Comparison of ENCODE assay signal across 9 mouse cellular contexts in genomic region chr9:45042947-45043346, GRCm38 (mm10). TPM values are rescaled to one million over a fixed set of nuclear protein-coding genes. Genes with fewer than 3 reads are reported as not detected.
DNase-seq lines count a peak whose midpoint lies in the region; ATAC-seq lines count a peak whose summit lies in the region.
"Had no signal": no experiment of that assay in that cellular context is flagged by ENCODE, and none has a peak within 500 bp of the region (broad histone marks: within the 10 kb centered on the region; RNA-seq: fewer than 3 reads in every experiment).

No protein-coding gene starts in this region.

- no peak overlapping the region for H3K4me3 ChIP-seq in forebrain, embryonic 12.5 days (replicated peaks)
- no peak overlapping the region for H3K4me3 ChIP-seq in forebrain, embryonic 14.5 days (ENCODE audit: low read depth, low read length)
- peak overlapping the region; percentile 38 for H3K4me3 ChIP-seq in embryonic facial prominence, embryonic 15.5 days (replicated peaks)
- peak overlapping the region; percentile 32 for H3K4me3 ChIP-seq in limb, embryonic 11.5 days (ENCODE audit: low read depth, low read length)

- no peaks in the 10 kb centered on the region for H3K36me3 ChIP-seq in forebrain, embryonic 12.5 days (replicated peaks)
- H3K36me3 ChIP-seq in forebrain, embryonic 14.5 days (ENCODE audit: control insufficient read depth, insufficient read depth, low read length), result no peaks in the 10 kb centered on the region
- no peaks in the 10 kb centered on the region for H3K36me3 ChIP-seq in embryonic facial prominence, embryonic 15.5 days
- H3K36me3 ChIP-seq in limb, embryonic 11.5 days (ENCODE audit: control insufficient read depth, insufficient read depth, low read length), result no peaks in the 10 kb centered on the region
- H3K36me3 ChIP-seq: G1E had no signal

- H3K27ac ChIP-seq in forebrain, embryonic 12.5 days, result no peak overlapping the region
- H3K27ac ChIP-seq in forebrain, embryonic 14.5 days (ENCODE audit: low read depth, low read length), result no peak overlapping the region
- peak overlapping the region; percentile 70 for H3K27ac ChIP-seq in embryonic facial prominence, embryonic 15.5 days (replicated peaks)
- no peak overlapping the region for H3K27ac ChIP-seq in limb, embryonic 11.5 days (replicated peaks; ENCODE audit: low read depth, low read length)

- H3K9ac ChIP-seq in forebrain, embryonic 12.5 days, result no peak overlapping the region
- no peak overlapping the region for H3K9ac ChIP-seq in forebrain, embryonic 14.5 days (ENCODE audit: low read length)
- H3K9ac ChIP-seq in embryonic facial prominence, embryonic 15.5 days, result peak overlapping the region; percentile 7; the same call in 1 of the 2 replicates
- H3K9ac ChIP-seq in limb, embryonic 11.5 days (ENCODE audit: low read length), result peak overlapping the region; percentile 43; the same call in 1 of the 2 replicates

- peaks cover 78% of the 10 kb centered on the region for H3K27me3 ChIP-seq in forebrain, embryonic 12.5 days
- H3K27me3 ChIP-seq in forebrain, embryonic 14.5 days (replicated peaks; ENCODE audit: control insufficient read depth, insufficient read depth, low read length), result peaks cover 51% of the 10 kb centered on the region
- peaks cover 44% of the 10 kb centered on the region for H3K27me3 ChIP-seq in embryonic facial prominence, embryonic 15.5 days
- H3K27me3 ChIP-seq in limb, embryonic 11.5 days (ENCODE audit: control insufficient read depth, insufficient read depth, low read length), result 0 out of 2 replicates have a peak, but pooled peaks cover 5% of the 10 kb centered on the region

- no peak for DNase-seq in forebrain, embryonic 14.5 days (ENCODE audit: low spot score)
- DNase-seq in CD4-positive helper T cell, adult 2 months (ENCODE audit: low read depth, low spot score), result peak; percentile 30
- DNase-seq in limb, embryonic 11.5 days (ENCODE audit: low spot score), result peak; percentile 61
- no peak for DNase-seq in c-Kit-positive CD71-positive TER-119-positive erythroid progenitor cells, embryonic 14.5 days (ENCODE audit: low spot score)
- DNase-seq in spleen, postnatal 36 days (ENCODE audit: low spot score in 2 of 2), result no peak
- DNase-seq in layer of hippocampus, postnatal 10 days (ENCODE audit: low spot score in 2 of 2), result no peak

- ATAC-seq in forebrain, embryonic 12.5 days (ENCODE audit: low FRiP score), result no peak
- ATAC-seq in forebrain, embryonic 14.5 days, result no peak
- no peak; the same call in 1 of the 2 replicates for ATAC-seq in embryonic facial prominence, embryonic 15.5 days (ENCODE audit: insufficient number of reproducible peaks, low FRiP score, low TSS enrichment, low read depth)
- no peak for ATAC-seq in limb, embryonic 11.5 days (ENCODE audit: insufficient number of reproducible peaks, low FRiP score, low TSS enrichment, low read depth)

- WGBS in forebrain, embryonic 12.5 days, result 1% methylated on average over 10 of the region's 10 CpGs
- whole genome bisulfite sequencing in forebrain, embryonic 14.5 days, result 0% methylated on average over 10 of the region's 10 CpGs
- 2% methylated on average over 10 of the region's 10 CpGs for WGBS in embryonic facial prominence, embryonic 15.5 days
- WGBS in limb, embryonic 11.5 days, result 2% methylated on average over 10 of the region's 10 CpGs

- H3K9me3 ChIP-seq in forebrain, embryonic 12.5 days, result no peaks in the 10 kb centered on the region
- no peaks in the 10 kb centered on the region for H3K9me3 ChIP-seq in forebrain, embryonic 14.5 days (replicated peaks; ENCODE audit: control insufficient read depth, low read length)
- no peaks in the 10 kb centered on the region for H3K9me3 ChIP-seq in embryonic facial prominence, embryonic 15.5 days (replicated peaks)
- H3K9me3 ChIP-seq in limb, embryonic 11.5 days (ENCODE audit: control insufficient read depth, low read length), result no peaks in the 10 kb centered on the region
- H3K9me3 ChIP-seq: G1E had no signal

- peak overlapping the region; percentile 24 for H3K4me2 ChIP-seq in forebrain, embryonic 12.5 days
- no peak overlapping the region for H3K4me2 ChIP-seq in forebrain, embryonic 14.5 days (ENCODE audit: low read length)
- peak overlapping the region; percentile 43 for H3K4me2 ChIP-seq in embryonic facial prominence, embryonic 15.5 days (replicated peaks)
- peak overlapping the region; percentile 74 for H3K4me2 ChIP-seq in limb, embryonic 11.5 days (ENCODE audit: low read depth, severe bottlenecking)

- peaks cover 10% of the 10 kb centered on the region for H3K4me1 ChIP-seq in forebrain, embryonic 12.5 days
- H3K4me1 ChIP-seq in forebrain, embryonic 14.5 days (ENCODE audit: control insufficient read depth, insufficient read depth, low read length), result no peaks in the 10 kb centered on the region
- H3K4me1 ChIP-seq in embryonic facial prominence, embryonic 15.5 days, result peaks cover 15% of the 10 kb centered on the region
- H3K4me1 ChIP-seq in limb, embryonic 11.5 days (ENCODE audit: control insufficient read depth, insufficient read depth, low read length), result peaks cover 17% of the 10 kb centered on the region

RNA-seq across cellular contexts. Expression of gene Mpzl2, which starts 3.3 kb away (rescaled TPM):
- polyA plus RNA-seq in forebrain, embryonic 12.5 days (2016; fragmentation: Nextera tagmentation; extraction: Ambion mirVana), result 1.2 and 1.5 TPM in 2 replicates
- polyA plus RNA-seq in forebrain, embryonic 14.5 days (2014; fragmentation: Nextera tagmentation; extraction: Ambion mirVana), result 0.18 and 0.38 TPM in 2 replicates
- 28.1 and 35.4 TPM in 2 replicates for polyA plus RNA-seq in embryonic facial prominence, embryonic 15.5 days (2015; fragmentation: Nextera tagmentation; extraction: Ambion mirVana)
- polyA plus RNA-seq in limb, embryonic 11.5 days (2014; fragmentation: Nextera tagmentation; extraction: Ambion mirVana), result 11.6 and 14.1 TPM in 2 replicates
- total RNA-seq in layer of hippocampus, postnatal 10 days (2021), result 1 to 10 TPM in 1 of 2 experiments, under 1 TPM in 1; 0.39 to 1.1 TPM
- polyA plus RNA-seq: G1E had no signal

RNA-seq across cellular contexts. Expression of gene Mpzl3, which starts 12.0 kb away (rescaled TPM):
- polyA plus RNA-seq in forebrain, embryonic 12.5 days (2016; fragmentation: Nextera tagmentation; extraction: Ambion mirVana), result 1.7 and 2.4 TPM in 2 replicates
- 1.3 and 1.5 TPM in 2 replicates for polyA plus RNA-seq in forebrain, embryonic 14.5 days (2014; fragmentation: Nextera tagmentation; extraction: Ambion mirVana)
- 8.4 and 9.0 TPM in 2 replicates for polyA plus RNA-seq in embryonic facial prominence, embryonic 15.5 days (2015; fragmentation: Nextera tagmentation; extraction: Ambion mirVana)
- polyA plus RNA-seq in limb, embryonic 11.5 days (2014; fragmentation: Nextera tagmentation; extraction: Ambion mirVana), result 2.3 and 2.6 TPM in 2 replicates
- total RNA-seq in layer of hippocampus, postnatal 10 days (2021), result 1 to 10 TPM; 3.1 to 3.7 TPM

RNA-seq across cellular contexts. Expression of gene Cd3e, which starts 33.5 kb away (rescaled TPM):
- polyA plus RNA-seq in forebrain, embryonic 12.5 days (2016; fragmentation: Nextera tagmentation; extraction: Ambion mirVana), result not detected in 2 replicates
- polyA plus RNA-seq in forebrain, embryonic 14.5 days (2014; fragmentation: Nextera tagmentation; extraction: Ambion mirVana), result not detected in 2 replicates
- 0.11 and 0.23 TPM in 2 replicates for polyA plus RNA-seq in embryonic facial prominence, embryonic 15.5 days (2015; fragmentation: Nextera tagmentation; extraction: Ambion mirVana)
- polyA plus RNA-seq in limb, embryonic 11.5 days (2014; fragmentation: Nextera tagmentation; extraction: Ambion mirVana), result not detected in 2 replicates
- total RNA-seq in layer of hippocampus, postnatal 10 days (2021), result not detected
- polyA plus RNA-seq: G1E had no signal

RNA-seq across cellular contexts. Expression of gene Jaml, which starts 36.0 kb away (rescaled TPM):
- polyA plus RNA-seq in forebrain, embryonic 12.5 days (2016; fragmentation: Nextera tagmentation; extraction: Ambion mirVana), result 0.15 TPM in 1 of 2 replicates, not detected in the other
- 0.15 TPM in 1 of 2 replicates, not detected in the other for polyA plus RNA-seq in forebrain, embryonic 14.5 days (2014; fragmentation: Nextera tagmentation; extraction: Ambion mirVana)
- 0.41 and 0.77 TPM in 2 replicates for polyA plus RNA-seq in embryonic facial prominence, embryonic 15.5 days (2015; fragmentation: Nextera tagmentation; extraction: Ambion mirVana)
- polyA plus RNA-seq in limb, embryonic 11.5 days (2014; fragmentation: Nextera tagmentation; extraction: Ambion mirVana), result 2.1 and 2.6 TPM in 2 replicates
- total RNA-seq in layer of hippocampus, postnatal 10 days (2021), result not detected
- total RNA-seq: G1E had no signal
- polyA plus RNA-seq: G1E had no signal

Comparison
In these comparisons a context has a peak if more than half of its experiments do, and no peak if none do; other contexts are left out.
1. H3K4me3 ChIP-seq: peak in embryonic facial prominence, embryonic 15.5 days (single experiment) and limb, embryonic 11.5 days (single experiment); none in forebrain, embryonic 12.5 days (single experiment) and forebrain, embryonic 14.5 days (single experiment).
2. H3K9ac ChIP-seq: peak in embryonic facial prominence, embryonic 15.5 days (single experiment) and limb, embryonic 11.5 days (single experiment); none in forebrain, embryonic 12.5 days (single experiment) and forebrain, embryonic 14.5 days (single experiment).
3. DNase-seq: peak in CD4-positive helper T cell, adult 2 months (single experiment) and limb, embryonic 11.5 days (single experiment); none in forebrain, embryonic 14.5 days (single experiment), c-Kit-positive CD71-positive TER-119-positive erythroid progenitor cells, embryonic 14.5 days (single experiment), spleen, postnatal 36 days (0 of 2) and layer of hippocampus, postnatal 10 days (0 of 2).